Mouse (Mus musculus): ENCODE data around the gene Akr1c13. TPM values are rescaled to one million over a fixed set of nuclear protein-coding genes. Genes with fewer than 3 reads are reported as not detected.
"Not testable (repeated sequence)": the region's sequence is repeated elsewhere in the genome, so short reads cannot be mapped to it uniquely, and the experiment has no call there.

Akr1c13 gene
- total RNA-seq (2021): 10 to 100 TPM; 17.4 to 21.2 TPM
- long read RNA-seq, experiment 1, transcript Akr1c13-201 (9 exons, 1,262 nt): major isoform, 8 of 22 reads
- long read RNA-seq, experiment 1, partial matches to known transcripts: 9 of 22 reads
- long read RNA-seq, experiment 1, other reads (novel, unspliced or antisense): 5 of 22 reads
- long read RNA-seq, experiment 2, transcript Akr1c13-201 (9 exons, 1,262 nt): major isoform, 15 of 30 reads
- long read RNA-seq, experiment 2, partial matches to known transcripts: 8 of 30 reads
- long read RNA-seq, experiment 2, other reads (novel, unspliced or antisense): 7 of 30 reads

DNA sequence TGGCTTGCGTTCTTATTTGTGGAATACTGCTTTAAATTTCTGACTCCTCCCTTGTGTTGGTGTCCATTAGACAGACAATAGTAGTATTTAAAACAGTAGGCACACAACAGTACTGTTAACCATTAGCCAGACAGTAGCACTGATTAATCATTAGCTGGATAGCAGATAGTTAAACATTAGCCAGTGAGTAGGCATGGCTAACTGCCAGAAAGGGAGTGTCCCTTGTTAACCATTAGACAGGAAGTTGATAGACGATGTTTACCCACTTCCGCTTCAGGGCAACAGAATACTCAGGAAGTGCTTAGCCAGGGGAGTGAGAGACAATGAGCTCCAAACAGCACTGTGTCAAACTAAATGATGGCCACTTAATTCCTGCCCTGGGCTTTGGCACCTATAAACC lies at the start of gene Akr1c13:
Gene Akr1c13 (plus strand): TSS at position 247 of the 400 bp plus-strand sequence.
- peak in 1 of 2 experiments; percentile 6 for DNase-seq (ENCODE audit: low spot score in 2 of 2)

DNA sequence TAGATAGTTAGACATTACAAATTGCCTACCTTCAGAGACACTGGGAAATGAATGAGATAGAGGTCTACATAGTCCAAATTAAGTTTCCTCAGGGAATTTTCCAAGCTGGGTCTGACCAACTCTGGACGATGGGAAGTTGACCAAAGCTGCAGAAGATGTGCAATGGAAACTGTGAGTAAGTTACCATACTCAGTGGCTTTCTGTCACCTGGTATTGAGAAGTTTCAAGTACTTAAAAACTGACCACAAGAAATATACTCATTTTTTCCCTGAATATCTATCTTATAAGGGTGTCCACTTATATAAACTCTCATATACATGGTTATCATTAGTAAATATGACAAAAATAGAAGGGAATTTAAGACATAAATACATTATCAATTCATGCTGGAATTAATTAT lies 46.7 kb upstream of the Akr1c13 start:
- no peak for DNase-seq (ENCODE audit: low spot score in 2 of 2)

DNA sequence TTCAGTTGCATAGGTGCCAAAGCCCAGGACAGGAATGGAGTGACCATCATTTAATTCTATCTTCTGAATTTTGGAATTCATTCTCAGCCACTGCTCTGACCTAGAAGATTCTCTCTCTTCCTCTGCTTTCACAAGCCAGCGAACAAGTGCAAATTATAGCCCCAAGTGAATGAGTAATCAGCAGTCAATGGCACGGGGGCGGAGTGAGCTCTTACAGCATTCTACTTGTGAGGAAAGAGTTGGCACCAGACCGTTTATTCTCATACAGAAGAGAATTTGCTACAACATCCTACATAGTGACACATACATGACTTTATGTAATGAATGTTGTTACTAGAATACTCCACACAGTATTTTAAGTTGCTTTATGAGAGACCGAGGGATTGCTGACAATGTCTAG lies 40.4 kb upstream of the Akr1c13 start, which contains the start of gene Akr1c18:
Gene Akr1c18 (minus strand): TSS at position 137 of the 400 bp plus-strand sequence.
- no peak for DNase-seq (ENCODE audit: low spot score in 2 of 2)

DNA sequence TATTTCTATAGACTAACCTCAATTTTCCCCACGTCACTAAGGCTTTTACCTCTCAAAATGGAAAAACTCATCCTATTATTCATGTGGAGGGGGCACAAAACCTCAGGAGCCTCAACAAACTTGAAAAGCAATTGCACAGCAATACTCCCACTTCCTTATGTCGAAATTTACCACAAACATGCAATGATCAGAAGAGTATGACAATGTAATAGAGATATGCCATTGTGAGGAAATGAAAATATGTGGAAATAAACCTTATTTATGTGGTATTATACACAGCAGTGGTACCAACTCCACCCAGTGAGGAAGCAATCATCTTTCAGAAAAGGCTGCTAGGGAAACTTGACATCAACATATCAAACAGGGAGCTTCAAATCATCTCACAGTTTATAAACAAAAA lies 38.0 kb upstream of the Akr1c13 start:
- DNase-seq (ENCODE audit: low spot score in 2 of 2): no peak

DNA sequence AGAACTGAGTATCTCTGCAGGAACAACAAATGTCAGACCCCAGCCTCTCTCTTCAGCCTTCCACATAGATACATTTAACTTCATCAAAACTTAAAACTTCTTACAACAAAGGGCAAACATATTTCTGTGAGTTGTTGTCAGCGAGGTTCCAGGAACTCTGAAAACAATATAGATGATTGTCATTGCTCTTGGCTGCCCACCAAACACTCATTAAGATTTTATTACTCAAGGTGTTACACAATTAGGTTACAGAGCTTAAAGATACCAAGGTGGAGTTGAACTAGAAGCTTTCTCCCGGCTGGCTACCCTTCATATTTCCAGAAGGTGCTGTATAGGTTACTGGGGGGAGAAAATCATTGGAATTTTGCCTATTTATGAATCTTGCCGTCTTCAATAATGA lies 37.4 kb upstream of the Akr1c13 start:
- DNase-seq (ENCODE audit: low spot score in 2 of 2): no peak

DNA sequence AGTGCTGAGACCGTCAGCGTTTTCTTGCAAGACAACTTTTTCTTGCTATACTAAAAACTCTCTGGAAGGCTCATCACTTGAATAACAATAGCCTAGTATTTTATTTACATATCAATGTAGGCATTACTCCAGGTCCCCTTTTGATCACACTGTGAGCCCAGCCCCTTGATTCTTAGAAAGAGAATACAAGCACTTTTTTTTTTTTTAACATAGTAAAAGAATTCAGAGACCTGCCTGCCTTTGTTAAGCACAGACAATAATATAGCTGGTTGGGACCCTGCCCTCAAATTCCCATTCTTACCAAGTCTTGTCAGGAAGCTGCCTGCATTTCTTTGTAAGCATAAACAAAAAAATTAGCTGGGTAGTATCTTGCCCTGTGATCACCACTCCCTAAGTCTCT lies 35.7 kb upstream of the Akr1c13 start:
- DNase-seq (ENCODE audit: low spot score in 2 of 2): no peak

DNA sequence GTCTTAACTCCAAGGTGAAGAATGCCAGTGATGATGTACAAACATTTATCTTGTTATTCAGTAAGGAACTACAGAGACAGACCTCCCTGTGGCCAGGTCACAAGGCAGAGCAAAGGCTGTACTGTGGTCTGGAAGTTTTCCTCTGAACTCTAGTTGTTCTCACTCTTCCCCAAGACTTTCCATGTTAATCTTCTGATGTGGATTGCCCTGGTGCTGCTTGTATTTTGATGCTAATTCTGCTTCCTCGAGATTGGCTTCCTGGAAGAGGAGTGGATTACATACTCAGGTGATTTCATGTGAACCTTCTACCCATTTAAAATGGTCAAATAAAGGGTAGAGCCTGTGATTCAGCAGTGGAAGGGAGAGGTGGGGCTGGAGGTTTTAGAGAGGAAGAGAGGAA lies 22.9 kb upstream of the Akr1c13 start:
- no peak for DNase-seq (ENCODE audit: low spot score in 2 of 2)

DNA sequence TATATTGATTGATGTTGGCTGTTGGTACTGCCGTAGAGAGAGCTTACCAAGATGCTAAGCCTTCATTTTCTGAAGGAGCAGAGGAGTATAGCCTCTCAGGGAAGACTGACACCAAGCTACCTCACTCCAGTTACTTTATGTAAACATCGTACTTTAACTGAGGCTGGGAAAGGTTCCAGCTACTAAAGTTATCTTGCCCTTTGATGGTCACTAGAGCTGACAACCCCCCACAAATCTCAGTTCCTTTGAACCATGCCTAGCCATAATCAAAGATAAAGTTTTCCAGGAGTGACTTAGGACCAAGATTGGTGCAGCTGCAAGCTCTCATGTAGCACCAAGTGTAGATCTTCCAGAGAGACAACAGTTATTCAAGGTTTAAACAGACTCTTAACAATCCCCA lies 18.0 kb upstream of the Akr1c13 start:
- DNase-seq (ENCODE audit: low spot score in 2 of 2): no peak

DNA sequence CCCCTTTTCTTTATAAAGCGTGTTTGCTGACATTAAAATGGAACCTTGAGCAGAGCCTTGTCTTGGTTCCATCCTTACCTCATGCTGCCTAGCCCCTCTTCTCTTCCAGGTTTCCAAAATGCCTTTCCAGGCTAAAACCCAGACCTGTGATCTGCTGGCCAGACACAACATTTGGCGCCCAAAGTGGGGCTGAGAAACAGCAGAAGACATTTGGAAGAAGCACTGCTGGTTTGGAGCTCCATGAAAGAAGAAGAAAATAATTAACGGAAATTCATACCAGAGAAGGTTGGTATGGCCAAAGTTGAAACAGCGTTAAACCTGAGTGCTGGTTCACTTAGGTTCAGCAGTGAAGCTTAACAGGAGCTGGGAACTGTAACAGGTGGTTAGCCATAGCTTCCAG lies 9.6 kb upstream of the Akr1c13 start:
- not testable (repeated sequence) for DNase-seq (ENCODE audit: low spot score in 2 of 2)

DNA sequence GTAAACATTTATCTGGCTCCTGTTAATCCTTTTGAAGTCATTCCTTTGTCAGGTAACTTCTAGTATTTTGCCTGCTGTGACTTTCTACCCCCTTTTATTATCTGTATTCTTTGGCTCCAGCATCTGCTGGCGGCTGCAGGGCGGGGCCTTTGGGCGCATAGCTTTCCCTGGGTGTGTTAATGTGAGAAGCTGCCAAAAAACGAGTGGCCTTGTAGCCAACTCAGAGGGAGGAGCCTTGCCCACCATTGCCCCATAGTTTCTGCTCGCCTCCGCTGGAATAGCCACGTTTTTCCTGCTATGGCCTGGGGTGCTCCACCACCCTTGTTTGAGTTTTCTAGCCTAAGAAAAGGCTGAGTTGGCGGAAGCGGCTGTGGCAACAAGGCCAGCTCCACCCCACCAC lies 7.8 kb upstream of the Akr1c13 start:
- DNase-seq (ENCODE audit: low spot score in 2 of 2): no peak

DNA sequence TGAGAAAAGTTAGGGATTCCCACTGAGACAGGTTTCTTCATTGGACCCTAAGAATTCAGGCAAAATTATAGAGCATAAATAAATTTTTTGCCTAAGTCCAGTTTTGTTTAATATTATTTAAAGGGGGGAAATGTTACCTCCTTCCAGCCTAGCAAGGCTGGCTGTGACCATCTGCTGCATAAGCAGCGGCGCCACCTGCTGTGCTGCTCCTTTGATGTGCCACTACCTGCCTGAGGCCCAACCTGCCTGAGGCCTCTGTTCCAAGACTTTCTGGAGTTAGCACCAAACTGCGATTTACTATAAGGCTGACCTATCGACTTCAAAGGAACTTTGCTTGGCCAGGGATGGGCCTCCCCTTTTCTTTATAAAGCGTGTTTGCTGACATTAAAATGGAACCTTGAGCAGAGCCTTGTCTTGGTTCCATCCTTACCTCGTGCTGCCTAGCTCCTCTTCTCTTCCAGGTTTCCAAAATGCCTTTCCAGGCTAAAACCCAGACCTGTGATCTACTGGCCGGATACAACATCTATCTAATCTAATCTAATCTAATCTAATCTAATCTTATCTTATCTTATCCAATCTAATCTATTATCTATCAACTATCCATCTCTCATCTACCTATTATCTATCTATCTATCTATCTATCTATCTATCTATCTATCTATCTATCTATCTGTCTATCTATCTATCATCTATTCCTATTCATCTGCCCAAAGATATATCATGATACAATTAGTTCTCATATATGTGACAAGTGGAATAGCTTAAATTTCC lies 4.1 kb upstream of the Akr1c13 start:
- not testable (repeated sequence) for DNase-seq (ENCODE audit: low spot score in 2 of 2)

DNA sequence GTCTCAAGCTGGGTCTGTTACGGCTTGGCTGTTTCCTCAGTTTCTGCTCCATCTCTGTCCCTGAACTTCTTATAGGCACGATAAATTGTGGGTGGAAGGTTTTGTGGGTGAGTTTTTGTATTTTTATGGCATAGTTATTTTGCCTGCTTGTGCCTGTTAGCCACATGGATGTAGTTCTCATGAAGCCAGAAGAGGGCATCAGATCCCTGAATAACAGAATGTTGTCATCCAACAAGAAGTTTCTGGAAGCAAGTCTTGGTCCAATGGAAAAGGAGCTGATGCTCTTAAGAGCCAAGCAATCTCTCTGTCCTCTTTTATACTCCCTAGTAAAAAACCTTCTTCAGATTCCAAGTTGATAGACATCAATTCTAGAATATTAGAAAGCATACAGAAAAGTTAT lies 2.8 kb upstream of the Akr1c13 start:
- no peak for DNase-seq (ENCODE audit: low spot score in 2 of 2)

DNA sequence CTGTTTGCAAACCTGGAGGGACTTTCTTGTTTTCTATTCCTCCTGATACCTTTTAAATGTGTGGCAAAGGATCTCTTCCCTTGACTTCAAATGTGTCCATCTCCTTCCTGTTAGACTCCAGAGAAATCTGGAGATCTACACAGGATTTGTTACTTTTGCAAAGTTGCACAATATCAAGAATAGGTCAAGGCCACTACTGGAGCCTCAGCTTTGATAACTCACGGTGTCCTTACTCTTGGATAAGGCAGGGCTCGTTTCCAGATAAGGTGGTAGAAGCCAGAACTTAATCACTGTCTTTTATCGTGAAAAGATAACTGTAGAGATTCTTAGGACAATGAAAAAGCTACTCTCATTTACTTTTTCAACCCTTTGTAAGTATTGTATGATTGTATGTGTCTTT lies 1.6 kb downstream of the Akr1c13 start:
- no peak for DNase-seq (ENCODE audit: low spot score in 2 of 2)

DNA sequence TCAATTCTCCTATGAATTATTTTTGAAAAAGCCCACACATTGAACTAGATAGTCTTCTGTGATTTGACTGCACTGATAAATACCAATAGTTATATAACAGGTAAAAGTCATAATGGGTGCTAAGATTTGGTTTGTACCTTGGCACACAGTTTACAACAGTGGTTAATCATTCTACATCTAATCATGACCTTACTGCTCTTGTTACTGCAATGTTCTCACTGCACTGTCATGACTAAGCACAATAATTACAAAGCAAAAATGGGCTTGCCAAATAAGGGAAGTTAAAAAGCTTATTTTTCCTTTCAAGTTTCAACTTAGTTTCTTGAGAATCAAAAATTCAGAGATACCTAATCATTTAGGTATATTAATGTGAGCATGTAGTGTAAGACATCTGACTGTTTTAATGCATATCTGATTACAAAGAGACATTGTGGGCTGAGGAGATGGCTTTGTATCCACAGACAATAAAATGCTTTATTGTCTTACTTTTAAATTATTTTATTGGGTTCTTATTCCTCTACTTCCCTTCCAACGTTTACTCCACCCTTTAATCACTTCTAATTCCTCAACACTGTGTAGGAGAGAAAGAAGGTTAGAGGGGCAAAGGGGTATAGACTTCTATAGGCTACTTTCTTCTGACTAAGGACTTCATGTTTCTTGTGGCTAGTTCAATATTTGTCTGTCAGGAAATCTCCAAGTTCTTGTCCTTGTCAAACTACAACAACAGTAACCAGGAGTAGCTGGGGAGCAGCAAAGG lies 15.4 kb downstream of the Akr1c13 start:
- DNase-seq (ENCODE audit: low spot score in 2 of 2): no peak

DNA sequence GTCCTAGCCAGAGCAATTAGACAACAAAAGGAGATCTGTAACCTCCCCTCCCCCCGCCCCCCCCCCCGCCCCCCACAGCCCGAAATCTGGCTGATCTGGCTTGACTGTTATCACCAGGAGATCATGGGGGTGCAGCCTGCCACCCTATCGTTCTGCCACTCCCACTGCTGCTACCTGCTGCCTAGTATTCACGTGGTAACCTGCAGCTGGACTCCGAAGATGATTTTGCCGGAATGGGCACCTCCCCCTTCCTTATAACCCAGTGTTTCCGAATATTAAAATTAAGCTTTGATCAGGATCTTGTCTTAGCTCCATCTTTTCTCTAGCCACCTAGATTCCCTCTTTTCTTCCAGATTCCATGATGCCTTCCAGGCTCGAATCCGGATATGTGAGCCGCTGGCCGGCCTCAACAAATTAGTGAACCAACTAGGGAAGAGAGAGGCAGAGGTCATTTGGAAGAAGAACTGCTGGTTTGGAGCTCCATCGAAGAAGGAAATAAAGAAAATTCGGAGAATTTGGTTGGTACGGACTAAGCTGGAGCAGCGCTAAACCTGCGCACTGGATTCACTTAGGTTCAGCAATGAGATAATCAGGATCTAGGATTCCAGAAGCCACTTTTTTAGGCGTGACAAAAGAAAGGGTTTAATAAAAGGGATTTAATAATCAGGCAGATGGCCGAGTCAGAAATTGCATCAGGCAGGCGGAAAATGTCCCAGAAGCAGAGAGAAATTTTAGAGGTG lies 20.8 kb downstream of the Akr1c13 start:
- no peak for DNase-seq (ENCODE audit: low spot score in 2 of 2)

DNA sequence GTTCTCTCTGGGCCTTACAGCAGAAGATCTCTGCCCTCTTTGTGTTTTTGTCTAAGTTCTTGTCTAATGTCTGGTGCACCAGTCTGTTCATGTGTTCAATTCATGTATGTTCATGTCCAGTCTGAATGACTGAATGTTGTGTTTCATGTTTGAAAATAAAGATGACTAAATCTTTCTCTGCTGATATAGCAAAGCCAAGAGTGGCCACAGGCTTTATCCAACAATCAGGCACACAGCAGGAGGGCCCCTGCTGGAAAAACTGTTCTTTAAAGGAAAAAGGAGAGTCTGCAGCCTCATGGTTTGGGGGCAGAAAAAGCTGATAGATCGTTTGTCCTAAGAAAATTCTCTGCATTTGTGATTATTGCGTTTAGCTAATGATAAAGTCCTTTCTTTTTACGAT lies 21.4 kb downstream of the Akr1c13 start:
- DNase-seq (ENCODE audit: low spot score in 2 of 2): no peak

DNA sequence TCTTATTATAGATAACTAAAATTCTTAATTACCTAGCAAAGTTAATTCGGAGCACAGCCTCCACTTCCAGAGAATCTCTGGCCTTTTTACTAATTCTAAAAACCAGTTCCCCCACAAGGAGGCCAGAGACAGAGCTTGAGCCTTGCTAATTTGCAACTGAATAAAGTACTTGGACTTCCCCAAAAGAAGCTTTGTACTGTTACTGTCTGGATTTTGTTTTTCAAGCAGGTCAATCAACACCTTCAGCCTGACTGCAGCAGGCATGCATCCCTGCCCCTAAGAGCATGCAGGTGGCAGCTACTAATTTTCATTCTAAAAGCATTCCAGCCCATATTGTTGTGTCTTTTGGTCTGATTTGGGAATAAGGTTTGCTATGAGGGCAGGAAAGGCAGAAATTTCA lies 24.5 kb downstream of the Akr1c13 start:
- not testable (repeated sequence) for DNase-seq (ENCODE audit: low spot score in 2 of 2)

DNA sequence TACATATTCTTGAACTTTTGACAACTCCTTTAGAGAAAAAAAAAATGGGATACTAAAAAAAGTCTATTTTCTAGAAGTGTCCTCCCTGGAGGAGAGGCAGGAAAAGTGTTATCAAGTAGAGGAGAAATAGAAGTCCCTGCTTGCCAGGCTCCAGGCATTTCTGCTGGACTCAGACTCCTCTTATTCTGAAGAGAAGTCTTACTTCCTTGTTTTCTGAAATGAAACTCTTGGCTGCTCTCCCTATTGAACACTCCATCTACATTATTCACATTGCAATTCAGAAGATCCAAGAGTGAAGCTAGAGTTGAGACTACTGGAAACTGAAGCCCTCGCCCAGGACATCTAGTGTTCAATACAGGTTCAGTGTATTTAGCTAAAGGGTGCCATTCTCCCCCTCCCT lies 37.5 kb downstream of the Akr1c13 start, which contains the start of gene Akr1c19:
Gene Akr1c19 (plus strand): TSS at position 260 of the 400 bp plus-strand sequence.
- no peak for DNase-seq (ENCODE audit: low spot score in 2 of 2)

DNA sequence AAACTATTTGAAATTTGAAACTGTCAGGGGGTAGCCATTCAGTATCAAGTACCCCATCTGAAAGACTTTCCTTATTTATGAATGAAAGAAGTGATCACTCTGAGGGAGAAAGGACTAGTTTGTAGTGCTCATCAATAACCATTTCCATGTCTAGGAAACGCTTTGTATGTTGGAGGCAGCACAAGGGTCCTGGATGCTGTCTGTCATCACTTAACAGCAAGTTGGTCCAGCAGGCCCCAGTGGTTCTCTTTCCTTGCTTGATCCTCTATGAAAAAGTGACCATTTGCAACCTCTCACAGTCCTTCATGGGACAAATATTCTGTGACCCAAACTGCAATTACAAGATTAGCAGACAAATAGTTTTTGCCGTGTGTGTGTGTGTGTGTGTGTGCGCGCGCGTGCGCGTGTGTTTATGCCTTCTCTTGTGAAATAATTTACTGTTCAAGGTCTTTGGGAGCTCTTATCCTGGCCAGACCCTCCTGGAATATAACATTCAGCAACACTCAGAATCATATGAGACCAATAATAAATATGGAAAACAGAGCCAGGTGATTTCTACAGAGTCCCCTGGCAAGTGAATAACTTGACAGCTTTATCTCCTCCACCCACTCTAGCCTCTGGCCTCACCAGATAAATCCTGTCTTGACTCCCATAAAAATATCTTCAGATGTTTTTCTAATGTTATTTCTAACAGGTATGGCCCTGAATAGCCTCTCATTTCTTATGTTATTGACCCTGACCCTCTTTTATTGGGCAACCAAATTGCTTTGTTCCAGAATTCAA lies 40.1 kb downstream of the Akr1c13 start:
- no peak for DNase-seq (ENCODE audit: low spot score in 2 of 2)

DNA sequence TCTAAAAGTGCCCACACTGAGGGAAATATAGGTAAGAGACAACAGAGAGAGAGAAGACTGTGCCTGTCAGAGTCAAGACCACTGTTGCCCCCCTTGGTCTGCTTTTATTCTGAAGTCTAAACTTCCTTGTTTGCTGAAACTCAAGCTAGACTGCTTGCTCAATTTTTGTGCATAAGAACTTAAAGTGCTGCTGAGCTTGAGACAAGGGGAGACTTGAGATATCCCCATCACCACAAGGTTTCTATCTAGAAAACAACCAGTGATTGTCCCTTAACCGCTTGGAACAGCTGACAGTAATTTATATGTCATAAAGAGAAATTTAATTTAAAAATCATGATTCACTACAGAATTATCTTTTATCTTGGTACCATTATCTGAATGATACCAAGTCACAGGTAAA lies 42.2 kb downstream of the Akr1c13 start:
- DNase-seq (ENCODE audit: low spot score in 2 of 2): no peak

Measured in adrenal gland, postnatal 4 days (tissue).